In the genomic region with DNA sequence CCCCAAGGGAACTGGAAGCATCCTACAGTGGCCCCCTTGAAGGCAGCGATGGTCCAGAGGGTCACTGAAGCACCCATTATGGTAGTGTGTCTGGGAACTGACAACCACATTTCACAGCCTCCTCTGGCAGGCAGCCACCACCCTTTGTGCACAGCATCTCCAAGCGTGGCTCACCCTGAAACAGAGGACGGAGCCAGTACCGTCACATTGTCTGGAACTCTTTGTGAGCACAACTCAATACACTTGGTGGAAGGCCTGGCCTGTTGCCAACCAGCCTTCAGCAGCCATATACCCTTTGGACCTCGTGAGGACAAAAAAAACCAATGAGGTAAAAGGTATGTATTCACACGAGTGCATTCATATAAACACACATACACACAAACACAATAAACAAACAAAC, we compare ENCODE assay signal across 11 mouse cellular contexts. TPM values are rescaled to one million over a fixed set of nuclear protein-coding genes. Genes with fewer than 3 reads are reported as not detected.
DNase-seq lines count a peak whose midpoint lies in the region; ATAC-seq lines count a peak whose summit lies in the region.
"Had no signal": no experiment of that assay in that cellular context is flagged by ENCODE, and none has a peak within 500 bp of the region (broad histone marks: within the 10 kb centered on the region; RNA-seq: fewer than 3 reads in every experiment).

No protein-coding gene starts in this region.

- DNase-seq in NIH3T3 (ENCODE audit: low read depth) = peak; percentile 49
- peak; percentile 78 to 81 for DNase-seq in kidney, postnatal 25 days
- no peak for DNase-seq in embryo, embryonic 11 days
- DNase-seq in right cerebral cortex, postnatal 14 days = no peak

- H3K9me3 ChIP-seq in hindbrain, embryonic 12.5 days (replicated peaks) = no peaks in the 10 kb centered on the region
- H3K9me3 ChIP-seq in hindbrain, embryonic 16.5 days (ENCODE audit: control insufficient read depth, low read length) = no peaks in the 10 kb centered on the region
- H3K9me3 ChIP-seq in heart, embryonic 11.5 days (replicated peaks; ENCODE audit: control insufficient read depth, low read length) = no peaks in the 10 kb centered on the region
- H3K9me3 ChIP-seq: forebrain, embryonic 15.5 days had no signal

- 57% methylated on average over 6 of the region's 6 CpGs for WGBS in hindbrain, embryonic 12.5 days
- 36% methylated on average over 6 of the region's 6 CpGs for WGBS in hindbrain, embryonic 16.5 days
- 44% methylated on average over 6 of the region's 6 CpGs for WGBS in heart, embryonic 11.5 days (ENCODE audit: insufficient replicate concordance)

- H3K9ac ChIP-seq in hindbrain, embryonic 12.5 days = no peak overlapping the region
- no peak overlapping the region for H3K9ac ChIP-seq in hindbrain, embryonic 16.5 days (ENCODE audit: low read depth, low read length)
- no peak overlapping the region for H3K9ac ChIP-seq in heart, embryonic 11.5 days (ENCODE audit: low read depth, low read length)
- H3K9ac ChIP-seq: forebrain, embryonic 15.5 days had no signal

- H3K4me2 ChIP-seq in hindbrain, embryonic 12.5 days (replicated peaks) = no peak overlapping the region
- no peak overlapping the region for H3K4me2 ChIP-seq in hindbrain, embryonic 16.5 days (ENCODE audit: low read length)
- no peak overlapping the region for H3K4me2 ChIP-seq in heart, embryonic 11.5 days
- H3K4me2 ChIP-seq: forebrain, embryonic 15.5 days had no signal

- no peaks in the 10 kb centered on the region for H3K36me3 ChIP-seq in hindbrain, embryonic 12.5 days
- H3K36me3 ChIP-seq in hindbrain, embryonic 16.5 days (ENCODE audit: control insufficient read depth, insufficient read depth, low read length) = no peaks in the 10 kb centered on the region
- no peaks in the 10 kb centered on the region for H3K36me3 ChIP-seq in heart, embryonic 11.5 days (ENCODE audit: control insufficient read depth, insufficient read depth, low read length)
- H3K36me3 ChIP-seq: forebrain, embryonic 15.5 days had no signal

- peaks cover 5% of the 10 kb centered on the region; the same call in 1 of the 2 replicates for H3K4me1 ChIP-seq in hindbrain, embryonic 12.5 days
- no peaks in the 10 kb centered on the region for H3K4me1 ChIP-seq in hindbrain, embryonic 16.5 days (ENCODE audit: control insufficient read depth, insufficient read depth, low read depth, low read length)
- peaks cover 6% of the 10 kb centered on the region for H3K4me1 ChIP-seq in heart, embryonic 11.5 days (ENCODE audit: control insufficient read depth, insufficient read depth, low read length)

- no peak overlapping the region for H3K4me3 ChIP-seq in hindbrain, embryonic 12.5 days
- H3K4me3 ChIP-seq in hindbrain, embryonic 16.5 days (ENCODE audit: low read length) = no peak overlapping the region
- no peak overlapping the region for H3K4me3 ChIP-seq in heart, embryonic 11.5 days (ENCODE audit: low read depth, low read length)
- H3K4me3 ChIP-seq: forebrain, embryonic 15.5 days; left cerebral cortex, adult 2 months had no signal

- peak; percentile 40; the same call in 1 of the 2 replicates for ATAC-seq in hindbrain, embryonic 12.5 days (ENCODE audit: low FRiP score)
- ATAC-seq in hindbrain, embryonic 16.5 days = no peak
- ATAC-seq in heart, embryonic 11.5 days (replicated peaks; ENCODE audit: insufficient number of reproducible peaks, low FRiP score, low TSS enrichment) = peak; percentile 51
- ATAC-seq in erythroid progenitor cell, adult 5-6 weeks (replicated peaks; ENCODE audit: low FRiP score, poor library complexity, severe bottlenecking) = no peak
- ATAC-seq: forebrain, embryonic 15.5 days; midbrain, embryonic 16.5 days had no signal

- peak overlapping the region; percentile 12; the same call in 1 of the 2 replicates for H3K27ac ChIP-seq in hindbrain, embryonic 12.5 days
- H3K27ac ChIP-seq in hindbrain, embryonic 16.5 days (ENCODE audit: low read depth, low read length) = no peak overlapping the region
- H3K27ac ChIP-seq in heart, embryonic 11.5 days (ENCODE audit: low read depth, low read length) = no peak overlapping the region
- H3K27ac ChIP-seq: forebrain, embryonic 15.5 days; left cerebral cortex, adult 2 months had no signal

- no peaks in the 10 kb centered on the region for H3K27me3 ChIP-seq in hindbrain, embryonic 12.5 days
- no peaks in the 10 kb centered on the region for H3K27me3 ChIP-seq in hindbrain, embryonic 16.5 days (replicated peaks; ENCODE audit: control insufficient read depth, insufficient read depth, low read length)
- no peaks in the 10 kb centered on the region for H3K27me3 ChIP-seq in heart, embryonic 11.5 days (ENCODE audit: control insufficient read depth, insufficient read depth, low read length)
- H3K27me3 ChIP-seq: forebrain, embryonic 15.5 days had no signal

RNA-seq across cellular contexts. Expression of gene Gm10282, which starts 3.2 kb away (rescaled TPM):
- polyA plus RNA-seq in hindbrain, embryonic 12.5 days (2016; fragmentation: Nextera tagmentation; extraction: Ambion mirVana) = 19.1 and 21.2 TPM in 2 replicates
- polyA plus RNA-seq in hindbrain, embryonic 16.5 days (2015; fragmentation: Nextera tagmentation; extraction: Ambion mirVana) = 10.1 and 14.5 TPM in 2 replicates
- polyA plus RNA-seq in heart, embryonic 11.5 days (2014; fragmentation: Nextera tagmentation; extraction: Ambion mirVana) = 22.5 and 25.2 TPM in 2 replicates
- 32.8 and 36.5 TPM in 2 replicates for total RNA-seq in erythroid progenitor cell, adult 5-6 weeks (2015; ENCODE audit: low replicate concordance)
- 19.9 and 23.5 TPM in 2 replicates for total RNA-seq in erythroid progenitor cell, adult 5-6 weeks (2017; ENCODE audit: low replicate concordance)

RNA-seq across cellular contexts. Expression of gene Klf2, which starts 10.6 kb away (rescaled TPM):
- 9.4 and 10.3 TPM in 2 replicates for polyA plus RNA-seq in hindbrain, embryonic 12.5 days (2016; fragmentation: Nextera tagmentation; extraction: Ambion mirVana)
- polyA plus RNA-seq in hindbrain, embryonic 16.5 days (2015; fragmentation: Nextera tagmentation; extraction: Ambion mirVana) = 5.1 and 5.4 TPM in 2 replicates
- 16.7 and 17.7 TPM in 2 replicates for polyA plus RNA-seq in heart, embryonic 11.5 days (2014; fragmentation: Nextera tagmentation; extraction: Ambion mirVana)
- 5.4 and 13.3 TPM in 2 replicates for total RNA-seq in erythroid progenitor cell, adult 5-6 weeks (2015; ENCODE audit: low replicate concordance)
- 2.9 and 5.5 TPM in 2 replicates for total RNA-seq in erythroid progenitor cell, adult 5-6 weeks (2017; ENCODE audit: low replicate concordance)

Comparison
In these comparisons a context has a peak if more than half of its experiments do, and no peak if none do; other contexts are left out.
1. ATAC-seq: peak in hindbrain, embryonic 12.5 days (single experiment) and heart, embryonic 11.5 days (single experiment); none in hindbrain, embryonic 16.5 days (single experiment) and erythroid progenitor cell, adult 5-6 weeks (single experiment).
2. DNase-seq: peak in NIH3T3 (single experiment) and kidney, postnatal 25 days (2 of 2); none in embryo, embryonic 11 days (single experiment) and right cerebral cortex, postnatal 14 days (single experiment).